Mouse (Mus musculus): Measurements from ENCODE around the gene Pkd2l1. TPM values are rescaled to one million over a fixed set of nuclear protein-coding genes. Genes with fewer than 3 reads are reported as not detected.

The Pkd2l1 gene
- polyA plus RNA-seq (2012): not detected in 2 replicates

GRCm38 (mm10) chr19:44192342-44192741 lies at the start of gene Pkd2l1:
Pkd2l1 (minus strand) TSS chr19:44192442.
- H3K36me3 ChIP-seq (ENCODE audit: control insufficient read depth): no peaks in the 10 kb centered on the region
- H3K9me3 ChIP-seq (ENCODE audit: control insufficient read depth, low read length): no peaks in the 10 kb centered on the region
- peaks cover 2% of the 10 kb centered on the region for H3K4me1 ChIP-seq (ENCODE audit: control insufficient read depth)
- no peak for TF ChIP-seq GATA1 (IDR thresholded peaks at IDR 0.05; ENCODE audit: low read length)
- TF ChIP-seq TAL1 (IDR thresholded peaks at IDR 0.05; ENCODE audit: low read length): no peak
- H3K27me3 ChIP-seq (ENCODE audit: control insufficient read depth): peaks cover 3% of the 10 kb centered on the region; the same call in 1 of the 2 replicates
- H3K4me3 ChIP-seq (replicated peaks): no peak within 1 kb of the TSS

GRCm38 (mm10) chr19:44238906-44239305 lies 46.7 kb upstream of the Pkd2l1 start:
- no peak overlapping the region for H3K4me3 ChIP-seq (replicated peaks)
- peaks cover 14% of the 10 kb centered on the region for H3K27me3 ChIP-seq (ENCODE audit: control insufficient read depth)
- H3K9me3 ChIP-seq (ENCODE audit: control insufficient read depth, low read length): no peaks in the 10 kb centered on the region
- H3K4me1 ChIP-seq (ENCODE audit: control insufficient read depth): no peaks in the 10 kb centered on the region; the same call in 1 of the 2 replicates
- no peak for TF ChIP-seq GATA1 (IDR thresholded peaks at IDR 0.05; ENCODE audit: low read length)
- no peaks in the 10 kb centered on the region for H3K36me3 ChIP-seq (ENCODE audit: control insufficient read depth)

- Histone ChIP-seq H3K27me3 (ENCODE audit: control insufficient read depth) (peaks cover 14% of the 10 kb centered on the region), H3K4me1 (ENCODE audit: control insufficient read depth) (no peaks in the 10 kb centered on the region; the same call in 1 of the 2 replicates), H3K4me3 (replicated peaks) (no peak overlapping the region), H3K9me3 (ENCODE audit: control insufficient read depth, low read length) (no peaks in the 10 kb centered on the region), H3K36me3 (ENCODE audit: control insufficient read depth) (no peaks in the 10 kb centered on the region)
- no peak for TF ChIP-seq GATA1 (IDR thresholded peaks at IDR 0.05; ENCODE audit: low read length)
- TF ChIP-seq TAL1 (IDR thresholded peaks at IDR 0.05; ENCODE audit: low read length): no peak
Measured at GRCm38 (mm10) chr19:44237471-44238006, 45.3 kb upstream of the Pkd2l1 start.

GRCm38 (mm10) chr19:44231608-44232151 lies 39.4 kb upstream of the Pkd2l1 start:
- H3K4me3 ChIP-seq (replicated peaks): no peak overlapping the region
- TF ChIP-seq GATA1 (IDR thresholded peaks at IDR 0.05; ENCODE audit: low read length) (no peak), TAL1 (IDR thresholded peaks at IDR 0.05; ENCODE audit: low read length) (no peak)
- H3K9me3 ChIP-seq (ENCODE audit: control insufficient read depth, low read length): no peaks in the 10 kb centered on the region
- no peaks in the 10 kb centered on the region for H3K36me3 ChIP-seq (ENCODE audit: control insufficient read depth)
- H3K4me1 ChIP-seq (ENCODE audit: control insufficient read depth): no peaks in the 10 kb centered on the region
- H3K27me3 ChIP-seq (ENCODE audit: control insufficient read depth): peaks cover 31% of the 10 kb centered on the region

- no peaks in the 10 kb centered on the region for H3K4me1 ChIP-seq (ENCODE audit: control insufficient read depth)
- H3K9me3 ChIP-seq (ENCODE audit: control insufficient read depth, low read length): no peaks in the 10 kb centered on the region
- no peaks in the 10 kb centered on the region for H3K36me3 ChIP-seq (ENCODE audit: control insufficient read depth)
- no peak overlapping the region for H3K4me3 ChIP-seq (replicated peaks)
- H3K27me3 ChIP-seq (ENCODE audit: control insufficient read depth): peaks cover 39% of the 10 kb centered on the region
- TF ChIP-seq GATA1 (IDR thresholded peaks at IDR 0.05; ENCODE audit: low read length) (no peak), TAL1 (IDR thresholded peaks at IDR 0.05; ENCODE audit: low read length) (no peak)
Measured at GRCm38 (mm10) chr19:44230212-44230611, 38.0 kb upstream of the Pkd2l1 start.

- Histone ChIP-seq H3K36me3 (ENCODE audit: control insufficient read depth) (no peaks in the 10 kb centered on the region), H3K27me3 (ENCODE audit: control insufficient read depth) (peaks cover 44% of the 10 kb centered on the region), H3K9me3 (ENCODE audit: control insufficient read depth, low read length) (no peaks in the 10 kb centered on the region), H3K4me3 (replicated peaks) (no peak overlapping the region), H3K4me1 (ENCODE audit: control insufficient read depth) (no peaks in the 10 kb centered on the region)
- TF ChIP-seq GATA1 (IDR thresholded peaks at IDR 0.05; ENCODE audit: low read length) (no peak), TAL1 (IDR thresholded peaks at IDR 0.05; ENCODE audit: low read length) (no peak)
Measured at GRCm38 (mm10) chr19:44229776-44230175, 37.5 kb upstream of the Pkd2l1 start.

GRCm38 (mm10) chr19:44225728-44226127 lies 33.5 kb upstream of the Pkd2l1 start:
- Histone ChIP-seq H3K4me3 (replicated peaks) (no peak overlapping the region), H3K9me3 (ENCODE audit: control insufficient read depth, low read length) (no peaks in the 10 kb centered on the region), H3K36me3 (ENCODE audit: control insufficient read depth) (no peaks in the 10 kb centered on the region), H3K4me1 (ENCODE audit: control insufficient read depth) (no peaks in the 10 kb centered on the region), H3K27me3 (ENCODE audit: control insufficient read depth) (peaks cover 36% of the 10 kb centered on the region)
- TF ChIP-seq TAL1 (IDR thresholded peaks at IDR 0.05; ENCODE audit: low read length) (no peak), GATA1 (IDR thresholded peaks at IDR 0.05; ENCODE audit: low read length) (no peak)

GRCm38 (mm10) chr19:44217958-44218525 lies 25.8 kb upstream of the Pkd2l1 start:
- TF ChIP-seq GATA1 (IDR thresholded peaks at IDR 0.05; ENCODE audit: low read length) (no peak), TAL1 (IDR thresholded peaks at IDR 0.05; ENCODE audit: low read length) (no peak)

GRCm38 (mm10) chr19:44215255-44215654 lies 23.0 kb upstream of the Pkd2l1 start:
- H3K36me3 ChIP-seq (ENCODE audit: control insufficient read depth): no peaks in the 10 kb centered on the region
- no peaks in the 10 kb centered on the region for H3K4me1 ChIP-seq (ENCODE audit: control insufficient read depth)
- H3K27me3 ChIP-seq (ENCODE audit: control insufficient read depth): peaks cover 20% of the 10 kb centered on the region
- H3K9me3 ChIP-seq (ENCODE audit: control insufficient read depth, low read length): no peaks in the 10 kb centered on the region
- TF ChIP-seq GATA1 (IDR thresholded peaks at IDR 0.05; ENCODE audit: low read length) (no peak), TAL1 (IDR thresholded peaks at IDR 0.05; ENCODE audit: low read length) (no peak)
- no peak overlapping the region for H3K4me3 ChIP-seq (replicated peaks)

More at GRCm38 (mm10) chr19:44217958-44218525, 25.8 kb upstream of the Pkd2l1 start:
- peaks cover 16% of the 10 kb centered on the region for H3K27me3 ChIP-seq (ENCODE audit: control insufficient read depth)
- H3K36me3 ChIP-seq (ENCODE audit: control insufficient read depth): no peaks in the 10 kb centered on the region
- H3K9me3 ChIP-seq (ENCODE audit: control insufficient read depth, low read length): no peaks in the 10 kb centered on the region
- H3K4me3 ChIP-seq (replicated peaks): no peak overlapping the region
- H3K4me1 ChIP-seq (ENCODE audit: control insufficient read depth): no peaks in the 10 kb centered on the region

All from erythroblast, embryonic 14.5 days (primary cell).